Mouse (Mus musculus) cerebellum, adult 2 months (tissue): ENCODE measurements at regions not wholly inside any gene's neighbourhood (a gene's known extent, or its start where the extent isn't known, plus 50 kb on each side); places are given as distances from the start of the nearest gene placed in this dataset.

Source experiments
- DNase-seq, 2 experiments: peaks; one replicate each; pipeline ENCODE4 v3.0.0; 2021
- H3K27ac ChIP-seq: fragments of 200-500 bp; 2 replicates; pipeline ENCODE4 v1.5.1; 2012; ENCODE audit warnings: low read length, control low read depth, inconsistent platforms; ENCODE audit not compliant: insufficient read depth
- H3K27me3 ChIP-seq: fragments of 200-500 bp; 2 replicates; pipeline ENCODE4 v1.6.1; 2012; ENCODE audit warnings: inconsistent platforms, mild to moderate bottlenecking, low read length, moderate library complexity; ENCODE audit not compliant: control insufficient read depth, insufficient read depth
- H3K4me1 ChIP-seq: fragments of 200-500 bp; 2 replicates; pipeline ENCODE4 v1.6.1; 2011; ENCODE audit warnings: low read length; ENCODE audit not compliant: control insufficient read depth, insufficient read depth
- H3K4me3 ChIP-seq: fragments of 200-500 bp; replicated peaks from 2 replicates; pipeline ENCODE3; 2011; ENCODE audit warnings: mild to moderate bottlenecking, low read depth, low read length, control low read depth; ENCODE audit not compliant: insufficient read depth
- CTCF ChIP-seq: fragments of 200-500 bp; IDR thresholded peaks from 2 replicates; pipeline ENCODE4 v1.5.1; 2011; ENCODE audit warnings: low read depth, mild to moderate bottlenecking, control low read depth, low read length, moderate library complexity, borderline replicate concordance; ENCODE audit not compliant: insufficient read depth
- POLR2A ChIP-seq: fragments of 200-500 bp; IDR thresholded peaks from 2 replicates; pipeline ENCODE4 v1.6.1; 2011; ENCODE audit warnings: low read length, control low read depth, borderline replicate concordance; ENCODE audit not compliant: insufficient read depth
- WGBS: fragments of 180-500 bp; shearing (Covaris S2); methylation state at CpG from one replicate; pipeline ENCODE4 v1.1.7; 2018; 5-methylcytosine and 5-hydroxymethylcytosine counted together

DNA sequence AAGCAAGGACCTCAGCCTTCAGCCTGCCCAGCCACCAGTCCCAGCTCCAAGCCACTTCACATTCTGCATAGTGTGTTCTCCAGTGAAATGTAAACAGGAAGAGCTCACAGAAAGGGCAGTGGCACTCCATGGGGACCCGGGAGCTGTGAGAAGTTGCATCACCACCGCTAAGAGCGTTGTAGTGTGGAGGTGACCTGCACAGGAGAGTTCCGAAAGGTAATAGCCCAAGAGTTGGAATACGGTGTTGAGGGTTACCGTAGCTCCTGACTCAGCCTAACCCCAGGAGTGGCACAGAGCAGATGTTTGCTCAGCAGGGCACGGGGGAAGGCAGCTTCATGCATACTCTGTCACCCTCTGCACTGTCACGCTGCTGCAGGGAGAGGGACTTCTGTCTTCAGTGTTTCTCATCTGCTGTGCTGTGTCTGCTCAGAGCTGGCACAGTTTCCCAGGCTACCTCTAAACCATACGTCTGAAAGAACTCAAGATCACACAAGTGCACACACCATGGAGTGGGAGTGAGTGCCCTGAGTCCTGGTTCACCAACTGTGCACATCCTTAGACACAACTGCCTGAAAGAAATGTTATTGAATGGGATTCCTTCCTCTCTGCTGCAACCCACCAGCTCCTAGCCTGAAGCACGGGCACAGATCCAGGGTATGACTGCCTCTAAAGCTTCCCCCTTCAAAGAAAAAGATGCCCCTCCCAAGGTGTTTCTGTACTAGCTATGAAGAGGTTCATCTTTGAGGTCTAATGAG is 218.1 kb upstream of the Ccdc122 start:
- no peak for DNase-seq
- WGBS = 47% methylated on average over 10 of the region's 10 CpGs
- no peaks in the 10 kb centered on the region; the same call in 1 of the 2 replicates for H3K4me1 ChIP-seq
- no peak overlapping the region for H3K4me3 ChIP-seq
- H3K27ac ChIP-seq = no peak overlapping the region
- TF ChIP-seq CTCF = no peak
- no peak for TF ChIP-seq POLR2A
- H3K27me3 ChIP-seq = no peaks in the 10 kb centered on the region

DNA sequence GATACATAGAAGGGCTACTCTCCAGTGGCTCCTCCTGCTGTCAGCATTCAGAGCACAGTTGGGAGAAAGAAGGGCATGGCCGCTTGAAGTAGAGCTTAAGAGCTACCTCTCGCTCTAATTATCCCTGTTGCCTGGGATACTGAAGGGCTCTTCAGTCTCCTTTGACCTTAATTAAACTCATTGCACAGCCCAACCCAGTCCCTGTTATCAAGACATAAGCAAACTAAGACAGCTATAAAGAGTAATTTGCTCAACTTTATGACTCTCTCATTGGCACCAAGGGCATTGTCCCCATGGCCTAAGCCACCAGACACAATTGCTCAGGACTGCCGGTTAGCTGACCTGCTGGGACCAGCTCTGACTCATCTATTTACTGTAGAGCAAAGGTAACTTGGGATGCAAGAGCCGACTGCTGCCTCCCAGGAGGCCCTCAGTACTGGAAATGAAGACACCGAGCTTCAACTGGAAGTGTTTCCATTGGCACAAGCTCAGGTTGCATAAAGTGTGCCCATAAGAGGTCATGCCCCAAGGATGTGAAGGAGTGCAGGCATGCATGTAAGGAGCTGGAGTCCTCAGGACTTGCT is 219.3 kb upstream of the Ccdc122 start:
- Histone ChIP-seq H3K27ac (no peak overlapping the region), H3K27me3 (no peaks in the 10 kb centered on the region), H3K4me1 (no peaks in the 10 kb centered on the region; the same call in 1 of the 2 replicates), H3K4me3 (no peak overlapping the region)
- WGBS = 70% methylated on average over 5 of the region's 5 CpGs
- no peak for DNase-seq
- no peak for TF ChIP-seq POLR2A
- TF ChIP-seq CTCF = no peak

DNA sequence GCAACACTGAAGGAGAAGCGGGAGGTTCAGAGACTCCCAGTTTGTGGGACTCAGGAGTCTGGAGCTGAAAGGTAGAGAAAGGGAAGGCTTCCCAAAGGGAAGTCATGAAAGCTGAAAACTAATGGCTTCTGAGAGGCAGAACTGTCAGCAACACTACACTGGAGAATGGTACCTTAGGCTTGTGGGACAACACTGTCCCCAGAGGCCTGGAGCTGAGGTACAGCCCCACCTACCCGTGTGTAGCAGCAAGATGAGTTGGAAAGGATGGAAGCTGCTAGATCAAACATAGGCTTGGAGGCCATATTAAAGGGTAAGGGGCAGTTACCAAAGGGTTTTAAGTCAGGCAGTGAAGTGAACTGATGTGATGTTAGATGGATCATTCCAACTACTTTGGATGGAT is 219.9 kb upstream of the Ccdc122 start:
- TF ChIP-seq POLR2A = no peak
- 93% methylated on average over 2 of the region's 2 CpGs for WGBS
- no peak overlapping the region for H3K4me3 ChIP-seq
- H3K27ac ChIP-seq = no peak overlapping the region
- H3K27me3 ChIP-seq = no peaks in the 10 kb centered on the region
- no peaks in the 10 kb centered on the region; the same call in 1 of the 2 replicates for H3K4me1 ChIP-seq
- DNase-seq = no peak

DNA sequence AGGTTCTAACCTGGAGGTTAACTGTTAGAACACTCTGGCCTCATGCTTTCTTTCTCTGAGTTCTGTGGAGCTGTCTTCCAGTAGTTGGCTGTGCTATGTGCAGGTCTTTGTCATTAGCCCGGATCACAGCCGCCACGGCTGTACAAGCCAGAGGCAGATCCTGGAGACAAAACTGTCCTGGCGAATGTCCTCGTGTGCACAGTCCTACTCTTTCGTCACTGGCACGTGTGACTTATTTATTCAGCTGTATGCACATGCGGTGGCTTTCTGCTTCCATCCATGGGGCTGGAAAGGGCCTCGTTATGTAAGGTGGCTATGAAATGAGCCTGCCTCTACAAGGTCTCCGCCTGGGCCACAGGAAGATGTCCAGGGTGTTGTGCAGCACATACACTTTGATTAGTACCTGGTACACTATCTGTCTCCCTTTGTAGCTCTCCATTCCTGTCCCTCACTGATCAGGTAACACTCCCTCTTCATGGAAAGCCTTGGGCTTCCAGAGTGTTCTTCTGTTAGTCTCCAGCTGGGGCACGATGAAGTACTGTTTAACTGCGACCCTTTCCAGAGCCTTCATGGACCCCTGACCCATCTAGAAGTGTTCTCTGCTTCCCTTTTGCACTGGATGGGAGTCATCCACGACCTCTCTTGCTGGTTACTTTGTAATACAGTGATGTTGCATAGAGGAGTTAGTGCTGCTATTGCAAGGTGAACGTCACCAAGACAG is 224.3 kb upstream of the Ccdc122 start:
- H3K4me3 ChIP-seq = no peak overlapping the region
- H3K4me1 ChIP-seq = no peaks in the 10 kb centered on the region
- WGBS = 65% methylated on average over 14 of the region's 14 CpGs
- H3K27me3 ChIP-seq = no peaks in the 10 kb centered on the region
- H3K27ac ChIP-seq = no peak overlapping the region
- no peak for TF ChIP-seq CTCF
- TF ChIP-seq POLR2A = no peak
- DNase-seq = no peak

DNA sequence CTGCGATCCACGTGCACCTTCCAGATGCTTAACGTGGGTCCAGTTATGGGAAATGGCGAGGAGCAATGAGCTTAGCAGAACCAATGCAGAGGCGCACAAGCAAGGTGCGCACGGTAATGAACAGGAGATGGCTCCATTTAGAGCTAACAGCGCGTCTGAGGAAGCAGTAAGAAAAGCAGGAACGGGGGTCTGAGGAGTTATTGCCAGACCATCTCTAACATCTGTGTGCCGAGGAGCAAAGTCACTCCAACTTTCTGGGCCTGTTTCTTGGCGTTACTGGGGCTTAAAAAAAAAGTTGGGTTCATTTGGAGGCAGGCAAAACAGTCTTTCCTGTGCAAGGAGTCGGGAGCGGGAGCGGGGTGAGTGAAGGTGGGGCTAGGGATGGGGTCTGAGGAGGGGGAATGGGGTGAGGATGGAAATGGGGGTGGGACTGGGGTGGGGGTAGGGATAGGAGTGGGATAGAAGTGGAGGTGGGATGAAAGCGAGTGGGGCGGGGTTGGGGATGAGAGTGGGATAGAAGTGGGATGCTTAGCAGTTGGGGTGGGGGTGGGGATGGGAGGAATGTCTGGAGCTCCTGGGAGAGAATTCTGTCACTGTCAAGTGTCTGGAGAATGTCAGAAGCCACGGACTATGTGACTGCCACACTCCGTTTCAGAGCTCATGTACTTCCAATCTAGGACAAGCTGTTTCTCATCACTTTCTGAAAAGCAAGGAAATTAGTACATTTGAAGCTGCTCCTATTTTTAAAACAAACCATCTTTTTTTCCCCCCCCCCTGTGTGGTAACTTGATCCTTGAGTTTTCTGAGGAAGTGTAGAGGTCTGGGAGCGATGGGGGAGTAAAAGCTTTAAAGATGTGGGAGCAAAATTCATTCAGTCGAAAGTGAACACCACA is 225.6 kb upstream of the Ccdc122 start:
- WGBS = 44% methylated on average over 21 of the region's 21 CpGs
- TF ChIP-seq POLR2A = no peak
- TF ChIP-seq CTCF = no peak
- Histone ChIP-seq H3K4me3 (no peak overlapping the region), H3K4me1 (no peaks in the 10 kb centered on the region), H3K27ac (no peak overlapping the region), H3K27me3 (no peaks in the 10 kb centered on the region)
- DNase-seq = no peak

DNA sequence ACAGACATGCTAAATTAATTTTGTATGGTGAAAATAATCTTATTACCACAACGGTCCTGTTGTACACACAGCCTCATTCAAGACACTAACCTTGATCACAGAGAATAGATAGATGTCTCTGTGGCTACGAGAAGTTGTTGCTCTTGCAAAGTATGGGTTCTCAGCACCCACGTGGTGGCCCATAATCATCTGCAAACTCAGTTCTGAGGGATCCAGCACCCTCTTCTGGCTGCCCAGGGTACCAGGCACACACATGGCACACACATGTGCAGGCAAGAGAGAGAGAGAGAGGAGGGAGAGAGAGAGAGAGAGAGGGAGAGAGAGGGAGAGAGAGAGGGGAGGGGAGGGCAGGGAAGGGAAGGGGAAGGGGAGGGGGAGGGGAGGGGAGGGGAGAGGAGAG is 226.5 kb upstream of the Ccdc122 start:
- TF ChIP-seq POLR2A (no peak), CTCF (no peak)
- DNase-seq = no peak
- 89% methylated on average over 3 of the region's 3 CpGs for WGBS

DNA sequence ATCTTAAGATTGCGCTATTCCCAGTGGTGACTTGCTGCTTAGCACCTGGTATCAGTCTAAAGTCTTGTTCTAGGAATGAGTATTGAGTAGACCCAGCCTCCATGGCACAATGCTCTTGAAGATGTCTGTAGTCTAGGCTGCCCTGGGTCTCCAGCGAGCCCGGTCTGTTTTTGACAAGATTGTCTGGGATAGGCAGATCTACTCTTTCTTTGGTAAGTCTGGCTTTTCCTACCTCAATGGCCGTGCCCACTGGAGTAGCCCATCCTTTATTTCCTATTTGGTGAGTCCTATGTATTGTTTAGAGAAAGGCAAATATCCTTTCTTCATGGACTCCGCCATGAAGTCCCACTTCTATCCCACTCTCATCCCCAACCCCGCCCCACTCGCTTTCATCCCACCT is 227.2 kb upstream of the Ccdc122 start:
- DNase-seq = no peak
- Histone ChIP-seq H3K4me3 (no peak overlapping the region), H3K27me3 (no peaks in the 10 kb centered on the region), H3K27ac (no peak overlapping the region), H3K4me1 (no peaks in the 10 kb centered on the region)
- TF ChIP-seq POLR2A = no peak
- WGBS = 92% methylated on average over 7 of the region's 7 CpGs

More for the DNA sequence above, 226.5 kb upstream of the Ccdc122 start:
- no peak overlapping the region for H3K27ac ChIP-seq
- no peaks in the 10 kb centered on the region for H3K27me3 ChIP-seq
- no peaks in the 10 kb centered on the region for H3K4me1 ChIP-seq
- no peak overlapping the region for H3K4me3 ChIP-seq
